Mouse (Mus musculus) cortical plate, adult 2 months (tissue): Measurements from ENCODE around the gene Prkcz.

Source experiments
- CTCF ChIP-seq: fragments of 200-500 bp; IDR thresholded peaks from 2 replicates; pipeline ENCODE4 v1.5.1; 2011; ENCODE audit warnings: mild to moderate bottlenecking, control low read depth, low read length; ENCODE audit not compliant: insufficient read depth; ENCODE audit errors: extremely low read depth
- POLR2A ChIP-seq: fragments of 200-500 bp; IDR thresholded peaks from 2 replicates; pipeline ENCODE4 v1.6.1; 2011; ENCODE audit warnings: mild to moderate bottlenecking, low read length, control low read depth; ENCODE audit not compliant: insufficient read depth; ENCODE audit errors: extremely low read depth

DNA sequence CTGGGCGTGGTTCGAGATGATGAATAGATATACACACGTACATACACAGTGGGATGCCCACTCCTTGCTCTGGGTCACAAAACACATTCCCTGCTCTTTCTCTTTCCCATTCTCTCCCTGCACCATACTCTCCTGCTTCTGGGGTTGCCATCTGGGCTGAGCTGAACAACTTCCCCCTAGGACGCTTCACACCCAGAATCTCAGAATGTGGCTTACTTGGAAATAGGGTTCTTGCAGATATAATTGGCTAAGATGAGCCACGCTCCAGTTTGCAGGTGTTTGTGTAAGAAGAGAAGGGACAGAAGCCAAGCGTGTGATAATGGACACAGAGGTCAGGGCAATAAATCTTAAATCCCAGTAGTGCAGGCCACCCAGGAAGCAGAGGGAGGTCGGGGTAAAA lies 20.8 kb upstream of the Prkcz start:
- no peak for TF ChIP-seq CTCF
- TF ChIP-seq POLR2A, result no peak
